In genomic region chr19:40998469-40999170, GRCm38 (mm10) we compare ENCODE assay signal across 13 mouse cellular contexts. TPM values are rescaled to one million over a fixed set of nuclear protein-coding genes. Genes with fewer than 3 reads are reported as not detected.
DNase-seq lines count a peak whose midpoint lies in the region; ATAC-seq and TF ChIP-seq lines count a peak whose summit lies in the region.
"Had no signal": no experiment of that assay in that cellular context is flagged by ENCODE, and none has a peak within 500 bp of the region (broad histone marks: within the 10 kb centered on the region; RNA-seq: fewer than 3 reads in every experiment).

No protein-coding gene starts in this region.

- H3K9ac ChIP-seq in kidney, postnatal 0 days (ENCODE audit: low read depth, low read length), result no peak overlapping the region
- no peak overlapping the region for H3K9ac ChIP-seq in forebrain, embryonic 14.5 days (ENCODE audit: low read length)
- H3K9ac ChIP-seq: forebrain, embryonic 12.5 days had no signal

- no peak; the same call in 1 of the 2 replicates for ATAC-seq in kidney, postnatal 0 days (replicated peaks; ENCODE audit: low FRiP score, low read depth)
- no peak for ATAC-seq in forebrain, embryonic 14.5 days

- WGBS in bone marrow, adult 2 months, result 6% methylated on average over 5 of the region's 5 CpGs
- 43% methylated on average over 5 of the region's 5 CpGs for WGBS in kidney, postnatal 0 days
- 56% methylated on average over 5 of the region's 5 CpGs for WGBS in forebrain, embryonic 14.5 days

- intact Hi-C loops in heart, postnatal 14 days (cut with DNase I), result no loop called here

- H3K27me3 ChIP-seq in kidney, postnatal 0 days (ENCODE audit: insufficient read depth, low read length), result no peaks in the 10 kb centered on the region
- no peaks in the 10 kb centered on the region for H3K27me3 ChIP-seq in forebrain, embryonic 14.5 days (replicated peaks; ENCODE audit: control insufficient read depth, insufficient read depth, low read length)

- TF ChIP-seq CTCF in bone marrow, adult 2 months (IDR thresholded peaks at IDR 0.05; ENCODE audit: control insufficient read depth, insufficient read depth, low read length), result no peak
- TF ChIP-seq CTCF in kidney, postnatal 0 days (IDR thresholded peaks at IDR 0.05; ENCODE audit: low read depth), result no peak

- no peaks in the 10 kb centered on the region for H3K36me3 ChIP-seq in kidney, postnatal 0 days (ENCODE audit: insufficient read depth, low read length)
- H3K36me3 ChIP-seq in forebrain, embryonic 14.5 days (ENCODE audit: control insufficient read depth, insufficient read depth, low read length), result no peaks in the 10 kb centered on the region
- H3K36me3 ChIP-seq: forebrain, embryonic 12.5 days had no signal

- H3K4me1 ChIP-seq in bone marrow, adult 2 months (ENCODE audit: control insufficient read depth, insufficient read depth, low read length), result peaks cover 7% of the 10 kb centered on the region
- H3K4me1 ChIP-seq in kidney, postnatal 0 days (replicated peaks; ENCODE audit: insufficient read depth, low read length), result peaks cover 4% of the 10 kb centered on the region; the same call in 1 of the 2 replicates
- H3K4me1 ChIP-seq in forebrain, embryonic 14.5 days (ENCODE audit: control insufficient read depth, insufficient read depth, low read length), result no peaks in the 10 kb centered on the region
- H3K4me1 ChIP-seq: forebrain, embryonic 12.5 days had no signal

- peak; percentile 31 to 62 for DNase-seq in heart, adult 9 months (ENCODE audit: low spot score in 2 of 2)
- DNase-seq in heart, adult 8-10 months (ENCODE audit: low spot score), result no peak
- DNase-seq in kidney, postnatal 0 days (ENCODE audit: low spot score), result peak; percentile 25
- peak; percentile 65 for DNase-seq in lung, postnatal 36 days
- DNase-seq in retina, embryonic 14.5 days (ENCODE audit: low spot score), result no peak
- DNase-seq in heart, postnatal 14 days, result no peak
- no peak for DNase-seq in forebrain, embryonic 14.5 days (ENCODE audit: low spot score)

- peak overlapping the region; percentile 31 for H3K27ac ChIP-seq in bone marrow, adult 2 months (ENCODE audit: control insufficient read depth, insufficient read depth, low read depth, low read length, poor library complexity)
- peak overlapping the region; percentile 63 for H3K27ac ChIP-seq in kidney, postnatal 0 days
- H3K27ac ChIP-seq in forebrain, embryonic 14.5 days (ENCODE audit: low read depth, low read length), result no peak overlapping the region
- H3K27ac ChIP-seq: forebrain, embryonic 12.5 days had no signal

- H3K4me2 ChIP-seq in kidney, postnatal 0 days (ENCODE audit: low read length), result no peak overlapping the region
- no peak overlapping the region for H3K4me2 ChIP-seq in forebrain, embryonic 14.5 days (ENCODE audit: low read length)
- H3K4me2 ChIP-seq: forebrain, embryonic 12.5 days; midbrain, embryonic 11.5 days had no signal

- TF ChIP-seq POLR2A in bone marrow, adult 2 months (IDR thresholded peaks at IDR 0.05; ENCODE audit: borderline replicate concordance, control insufficient read depth, low read depth, low read length), result no peak

- no peaks in the 10 kb centered on the region for H3K9me3 ChIP-seq in kidney, postnatal 0 days (replicated peaks; ENCODE audit: low read length)
- H3K9me3 ChIP-seq in forebrain, embryonic 14.5 days (replicated peaks; ENCODE audit: control insufficient read depth, low read length), result no peaks in the 10 kb centered on the region; the same call in 1 of the 2 replicates
- H3K9me3 ChIP-seq: forebrain, embryonic 12.5 days had no signal

- no peak overlapping the region for H3K4me3 ChIP-seq in bone marrow, adult 2 months (replicated peaks; ENCODE audit: control insufficient read depth, low read depth, low read length)
- no peak overlapping the region for H3K4me3 ChIP-seq in kidney, postnatal 0 days (replicated peaks; ENCODE audit: low read depth, low read length)
- no peak overlapping the region for H3K4me3 ChIP-seq in forebrain, embryonic 14.5 days (ENCODE audit: low read depth, low read length)
- H3K4me3 ChIP-seq: forebrain, embryonic 12.5 days had no signal

RNA-seq across cellular contexts. Expression of gene Blnk, which starts 4.3 kb away (rescaled TPM):
- total RNA-seq in heart, adult 8-10 months (2022), result 1 to 10 TPM in 3 of 4 experiments, under 1 TPM in 1; 0.98 to 2.0 (median 1.7) TPM
- 15.9 and 32.9 TPM in 2 replicates for polyA plus RNA-seq in bone marrow, adult 2 months (2011; ENCODE audit: insufficient read depth, insufficient read length, low replicate concordance, missing spikeins)
- polyA plus RNA-seq in kidney, postnatal 0 days (2015; fragmentation: Nextera tagmentation; extraction: Ambion mirVana), result 29.7 and 29.9 TPM in 2 replicates
- under 1 TPM; 0.76 to 0.81 TPM for total RNA-seq in heart, postnatal 14 days (2021)
- polyA plus RNA-seq in forebrain, embryonic 14.5 days (2014; fragmentation: Nextera tagmentation; extraction: Ambion mirVana), result 0.52 and 0.53 TPM in 2 replicates

RNA-seq across cellular contexts. Expression of gene Dntt, which starts 30.5 kb away (rescaled TPM):
- not detected for total RNA-seq in heart, adult 8-10 months (2022)
- polyA plus RNA-seq in bone marrow, adult 2 months (2011; ENCODE audit: insufficient read depth, insufficient read length, low replicate concordance, missing spikeins), result 5.5 and 9.1 TPM in 2 replicates
- polyA plus RNA-seq in kidney, postnatal 0 days (2015; fragmentation: Nextera tagmentation; extraction: Ambion mirVana), result 0.09 and 0.17 TPM in 2 replicates
- 10 to 100 TPM in 1 of 2 experiments, under 1 TPM in 1; 0.74 to 16.5 TPM for total RNA-seq in heart, postnatal 14 days (2021)
- polyA plus RNA-seq in forebrain, embryonic 14.5 days (2014; fragmentation: Nextera tagmentation; extraction: Ambion mirVana), result 0.09 TPM in 1 of 2 replicates, not detected in the other
- total RNA-seq: left cerebral cortex, adult 18-20 months; neutrophil, adult 5-6 weeks had no signal
- polyA plus RNA-seq: cortical plate, adult 2 months; forebrain, embryonic 12.5 days; midbrain, embryonic 11.5 days had no signal

Comparison
In these comparisons a context has a peak if more than half of its experiments do, and no peak if none do; other contexts are left out.
1. DNase-seq: peak in heart, adult 9 months (2 of 2), kidney, postnatal 0 days (single experiment) and lung, postnatal 36 days (single experiment); none in heart, adult 8-10 months (single experiment), retina, embryonic 14.5 days (single experiment), heart, postnatal 14 days (0 of 2) and forebrain, embryonic 14.5 days (single experiment).
2. RNA of gene Blnk, which starts 4.3 kb away (polyA plus RNA-seq): 15.9 to 32.9 TPM in bone marrow, adult 2 months and 29.7 to 29.9 TPM in kidney, postnatal 0 days; 0.52 to 0.53 TPM in forebrain, embryonic 14.5 days; every median in the first group is over 10 times any median in the second.